Mouse (Mus musculus): ENCODE measurements around the gene Slc12a6.

Gene Slc12a6

DNA sequence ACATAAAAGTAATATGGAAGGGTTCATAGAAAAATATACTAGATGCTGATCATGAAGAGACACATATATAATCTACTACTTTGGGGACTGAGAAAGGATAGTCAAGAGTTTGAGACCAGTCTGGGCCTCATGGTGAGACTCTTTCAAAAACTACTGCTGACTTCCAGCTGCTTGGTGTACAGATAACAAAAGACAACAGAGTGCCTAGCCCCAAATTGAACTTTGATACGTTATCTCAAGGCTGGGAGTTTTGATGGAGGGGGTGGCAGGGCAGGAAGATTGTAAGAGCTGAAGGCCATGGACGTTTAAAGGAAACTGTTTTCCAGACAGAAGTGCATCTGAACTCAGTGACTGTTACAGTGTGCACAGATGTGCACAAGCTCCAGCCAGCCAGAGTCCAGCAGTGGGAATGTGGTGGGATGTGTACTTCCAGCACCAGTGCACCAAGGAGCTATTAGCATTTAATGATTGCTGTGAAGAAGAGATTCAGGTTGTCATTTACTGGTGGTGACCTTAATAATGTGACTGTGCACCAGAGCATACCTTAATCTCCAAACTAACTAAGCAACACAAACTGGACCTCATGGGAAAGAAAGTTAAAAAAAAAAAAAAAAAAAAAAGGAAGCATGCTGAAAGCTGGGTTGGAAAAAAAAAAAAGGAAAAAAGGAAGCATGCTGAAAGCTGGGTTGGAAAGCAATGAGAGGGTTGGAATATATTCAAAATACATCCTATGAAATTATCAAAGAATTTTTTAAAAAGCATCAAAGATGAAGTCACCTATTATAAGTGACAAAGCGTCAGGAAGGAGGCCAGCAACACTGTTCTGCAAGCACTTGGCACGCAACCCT lies 66.7 kb downstream of the Slc12a6 start:
- no peak for DNase-seq

- DNase-seq: no peak
These were observed 71.6 kb downstream of the Slc12a6 start for GRCm38 (mm10) chr2:112337211-112337610.

DNA sequence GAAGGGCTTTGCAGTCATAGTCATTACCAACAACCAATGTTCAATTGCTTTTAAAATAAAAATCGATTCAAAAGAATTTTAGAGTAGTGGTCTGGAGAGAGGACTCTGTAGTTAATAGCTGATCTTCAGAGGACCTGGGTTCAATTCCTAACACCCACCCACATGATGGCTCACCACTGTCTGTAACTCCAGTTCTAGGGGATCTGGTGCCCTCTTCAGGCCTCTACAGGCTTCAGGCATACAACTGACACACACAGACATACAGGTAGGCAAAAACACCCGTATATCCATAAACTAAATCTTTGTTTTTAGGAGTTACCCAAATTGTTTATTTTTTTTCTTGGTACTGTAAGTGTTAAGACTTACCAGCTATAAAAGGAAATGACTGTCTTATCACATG lies 74.1 kb downstream of the Slc12a6 start:
- DNase-seq: no peak

GRCm38 (mm10) chr2:112341117-112341516 lies 75.5 kb downstream of the Slc12a6 start:
- DNase-seq: no peak

DNA sequence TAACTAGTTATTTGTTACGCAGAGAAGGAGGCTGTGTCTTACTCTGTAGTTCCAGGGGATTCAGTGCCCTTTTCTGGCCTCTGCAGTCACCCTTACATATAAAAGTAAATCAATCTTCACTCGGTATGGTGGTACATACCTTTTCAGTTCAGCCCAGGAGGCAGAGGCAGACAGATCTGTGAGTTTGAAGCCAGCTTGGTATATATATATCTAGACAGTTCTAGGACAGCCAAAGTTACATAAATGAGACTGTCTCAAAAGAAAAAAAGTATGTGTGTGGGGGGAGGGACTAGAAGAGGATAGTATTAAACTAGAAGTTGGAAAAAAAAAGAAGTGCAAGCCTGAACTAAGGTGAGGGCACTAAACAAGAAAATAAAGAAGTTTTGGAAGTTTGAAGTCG lies 82.6 kb downstream of the Slc12a6 start:
- no peak for DNase-seq

GRCm38 (mm10) chr2:112353685-112354455 lies 88.2 kb downstream of the Slc12a6 start:
- no peak for DNase-seq

GRCm38 (mm10) chr2:112359611-112360010 lies 94.0 kb downstream of the Slc12a6 start:
- peak; percentile 48 to 64 for DNase-seq

- no peak for DNase-seq
These were observed 94.6 kb downstream of the Slc12a6 start for GRCm38 (mm10) chr2:112360012-112360780.

- no peak for DNase-seq
These were observed 95.2 kb downstream of the Slc12a6 start for GRCm38 (mm10) chr2:112360781-112361169.

- DNase-seq: no peak
These were observed 101.6 kb downstream of the Slc12a6 start for GRCm38 (mm10) chr2:112367222-112367621.

DNA sequence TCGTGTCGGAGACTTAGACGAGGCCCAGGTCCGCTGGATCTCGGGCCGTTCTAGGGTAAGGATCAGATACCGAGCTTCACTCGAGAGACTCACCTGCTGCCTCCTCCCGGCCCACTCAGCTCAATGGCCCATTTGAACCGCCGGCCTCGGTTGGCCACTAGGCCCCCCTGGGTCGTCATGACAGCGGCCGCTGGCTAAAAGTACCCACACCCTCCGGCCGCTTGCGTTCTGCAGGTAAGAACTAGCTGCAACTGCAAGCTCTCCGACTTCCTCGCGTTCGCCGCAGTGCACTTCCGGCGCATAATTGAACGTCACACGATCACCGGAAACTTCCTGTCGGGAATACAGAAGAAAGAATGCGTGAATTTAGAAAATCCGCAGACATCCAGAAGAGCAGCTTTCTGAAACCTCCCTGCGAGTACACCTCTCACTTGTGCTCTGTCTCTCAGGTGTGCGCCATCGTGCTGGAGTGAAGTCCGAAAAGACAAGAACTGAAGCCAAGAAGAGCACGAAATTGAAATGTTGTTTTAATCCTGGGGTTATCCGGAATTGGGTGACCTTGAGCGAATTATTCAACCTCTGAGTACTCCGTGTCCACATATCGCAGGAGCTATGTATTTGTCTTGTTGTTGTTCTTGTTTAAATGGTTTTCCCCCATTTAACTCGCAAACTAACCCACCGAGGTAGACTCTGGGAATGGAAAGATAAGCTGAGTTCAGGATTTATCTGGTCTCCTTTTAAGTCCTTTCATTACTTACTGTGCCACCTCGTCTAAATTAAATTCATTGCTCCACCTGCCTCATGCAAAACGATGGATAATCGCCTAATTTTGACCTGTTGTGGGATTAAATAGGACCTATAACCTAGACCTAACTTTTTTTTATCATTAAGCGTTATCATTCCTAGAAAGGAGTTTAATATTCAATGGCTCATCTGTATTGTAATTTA lies 102.4 kb downstream of the Slc12a6 start, which contains the start of gene Emc4:
Gene Emc4, minus strand, starts transcription at position 302 of the 948 bp plus-strand sequence.
- peak; percentile 89 to 92 for DNase-seq

DNA sequence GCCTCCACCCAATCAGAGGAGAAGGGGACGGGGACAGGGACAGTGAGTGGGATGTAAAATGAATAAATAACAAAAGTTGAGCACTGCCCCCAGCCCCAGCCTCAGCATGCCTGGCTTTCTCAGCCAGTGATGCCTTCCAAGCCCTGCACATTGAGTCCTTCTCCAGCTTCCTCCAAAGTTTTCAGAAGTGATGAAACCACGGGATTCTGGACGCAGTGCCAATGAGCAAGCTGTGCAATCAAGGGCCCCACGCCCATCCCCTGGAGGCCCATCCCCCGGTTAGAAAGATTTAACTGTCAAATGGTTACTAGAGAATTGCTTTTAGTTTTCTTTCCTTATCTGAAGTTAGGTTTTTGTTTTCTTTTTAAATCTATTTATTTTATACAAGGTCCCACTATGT lies 104.3 kb downstream of the Slc12a6 start:
- peak in 1 of 2 experiments; percentile 10 for DNase-seq

- peak; percentile 52 to 70 for DNase-seq
These were observed 107.5 kb downstream of the Slc12a6 start for GRCm38 (mm10) chr2:112373141-112373540.

DNA sequence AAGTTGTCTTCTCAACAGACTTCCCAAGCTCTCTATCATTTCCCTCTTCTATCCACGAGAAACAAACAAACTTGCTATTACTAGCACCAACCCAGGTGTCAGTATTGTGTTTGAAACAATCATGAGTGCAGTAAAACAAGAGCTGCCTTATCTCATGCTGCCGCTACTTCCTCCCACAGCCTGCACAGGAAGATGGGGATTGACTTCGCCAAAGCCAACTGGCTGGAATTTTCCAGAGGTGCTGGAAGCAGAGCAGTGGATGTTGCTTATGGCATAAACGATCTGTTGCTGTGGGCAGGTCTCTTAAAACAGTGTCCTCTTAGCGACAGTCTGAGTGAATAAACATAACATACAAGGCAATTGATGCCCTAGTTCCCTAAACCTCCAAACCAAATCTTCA lies 109.0 kb downstream of the Slc12a6 start:
- peak; percentile 15 to 39 for DNase-seq

- peak; percentile 90 to 94 for DNase-seq
These were observed 113.6 kb downstream of the Slc12a6 start, which contains the start of gene Katnbl1 for GRCm38 (mm10) chr2:112378973-112379898. TSS of gene Katnbl1 (plus strand) at chr2:112379211.

DNA sequence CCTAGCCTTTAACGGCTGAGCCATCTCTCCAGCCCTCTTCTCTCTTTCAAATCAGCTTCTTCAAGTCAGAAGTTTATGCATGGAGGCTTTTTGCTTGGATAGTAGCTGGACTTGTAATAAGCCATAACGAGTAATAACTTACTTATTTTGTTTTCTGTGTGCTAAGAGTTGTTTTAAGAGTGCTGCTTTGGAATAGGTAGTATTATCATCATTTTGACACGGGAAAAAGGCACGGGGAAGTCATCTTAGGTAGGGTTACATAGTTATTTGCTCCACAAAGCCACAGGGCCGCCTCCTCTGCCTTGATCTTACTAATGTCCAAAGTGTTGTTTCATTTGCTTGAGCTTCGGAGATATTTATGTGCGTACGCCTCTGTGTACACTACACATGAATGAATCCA lies 114.5 kb downstream of the Slc12a6 start:
- DNase-seq: no peak

- DNase-seq: no peak
These were observed 115.6 kb downstream of the Slc12a6 start for GRCm38 (mm10) chr2:112381219-112381618.

GRCm38 (mm10) chr2:112390843-112391242 lies 125.2 kb downstream of the Slc12a6 start:
- DNase-seq: no peak

DNA sequence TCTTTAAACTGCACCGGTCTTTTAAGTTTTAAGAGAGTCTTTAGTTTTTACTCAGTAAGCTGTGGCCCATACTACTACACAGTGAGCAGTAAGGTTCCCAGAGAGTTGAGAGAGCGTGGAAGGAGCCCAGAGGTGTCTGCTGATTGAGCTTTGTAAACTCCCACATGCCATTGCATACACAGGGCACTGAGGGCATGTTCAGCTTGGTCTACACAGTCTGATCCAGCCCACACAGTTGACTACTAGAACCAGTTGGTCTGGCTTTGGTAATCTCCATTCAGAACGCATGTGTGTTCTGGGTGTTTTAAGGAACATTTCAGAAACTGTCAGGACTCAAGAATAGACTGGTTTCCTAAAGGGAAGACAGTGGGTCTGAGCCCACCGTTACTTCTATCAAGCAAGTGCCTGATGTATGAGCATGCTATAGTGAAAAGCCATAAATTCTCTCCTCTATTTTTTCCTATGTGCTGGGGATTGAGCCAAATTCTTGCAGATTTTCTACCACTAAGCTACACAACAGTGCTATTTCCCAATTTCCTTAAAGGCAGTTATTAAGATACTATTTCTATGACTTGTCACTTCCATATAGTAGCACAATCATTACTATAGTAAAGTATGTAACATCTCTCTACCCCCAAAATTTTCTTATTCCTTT lies 125.8 kb downstream of the Slc12a6 start:
- no peak for DNase-seq

DNA sequence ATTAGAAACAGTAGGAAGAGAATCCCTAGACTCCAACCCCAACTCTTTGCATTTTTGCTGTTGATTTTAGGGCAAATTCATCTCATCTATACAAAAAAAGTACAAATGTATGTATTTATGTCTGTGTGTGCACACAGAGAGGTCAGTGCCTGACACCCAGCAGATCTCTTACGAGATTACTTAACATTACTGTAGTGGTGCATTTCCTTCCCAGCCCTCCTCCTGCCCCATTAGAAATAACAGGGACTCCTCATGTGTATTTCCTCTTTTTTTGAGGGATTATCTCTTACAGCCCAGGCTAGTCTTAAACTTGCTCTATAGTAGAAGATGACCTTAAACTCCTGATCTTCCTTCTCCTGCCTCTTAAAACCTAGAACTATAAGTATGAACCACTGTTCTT lies 127.1 kb downstream of the Slc12a6 start:
- DNase-seq: no peak

All from lung, adult 18-20 months (tissue).